Mouse (Mus musculus) cerebellum, adult 2 months (tissue): ENCODE data around the gene Fmo9.

Experiments used
- CTCF ChIP-seq: fragments of 200-500 bp; IDR thresholded peaks from 2 replicates; pipeline ENCODE4 v1.5.1; 2011; ENCODE audit warnings: low read depth, mild to moderate bottlenecking, control low read depth, low read length, moderate library complexity, borderline replicate concordance; ENCODE audit not compliant: insufficient read depth
- POLR2A ChIP-seq: fragments of 200-500 bp; IDR thresholded peaks from 2 replicates; pipeline ENCODE4 v1.6.1; 2011; ENCODE audit warnings: low read length, control low read depth, borderline replicate concordance; ENCODE audit not compliant: insufficient read depth

- TF ChIP-seq CTCF (no peak), POLR2A (no peak)
Observed at GRCm38 (mm10) chr1:166730886-166731285, 49.2 kb upstream of the Fmo9 start.
